Mouse (Mus musculus): ENCODE results near the gene Mtx1.
"Not testable (repeated sequence)": the region's sequence is repeated elsewhere in the genome, so short reads cannot be mapped to it uniquely, and the experiment has no call there.

The Mtx1 gene

GRCm38 (mm10) chr3:89242331-89242895 lies 15.5 kb upstream of the Mtx1 start:
- peak; percentile 83 for DNase-seq (ENCODE audit: low read depth)

DNA sequence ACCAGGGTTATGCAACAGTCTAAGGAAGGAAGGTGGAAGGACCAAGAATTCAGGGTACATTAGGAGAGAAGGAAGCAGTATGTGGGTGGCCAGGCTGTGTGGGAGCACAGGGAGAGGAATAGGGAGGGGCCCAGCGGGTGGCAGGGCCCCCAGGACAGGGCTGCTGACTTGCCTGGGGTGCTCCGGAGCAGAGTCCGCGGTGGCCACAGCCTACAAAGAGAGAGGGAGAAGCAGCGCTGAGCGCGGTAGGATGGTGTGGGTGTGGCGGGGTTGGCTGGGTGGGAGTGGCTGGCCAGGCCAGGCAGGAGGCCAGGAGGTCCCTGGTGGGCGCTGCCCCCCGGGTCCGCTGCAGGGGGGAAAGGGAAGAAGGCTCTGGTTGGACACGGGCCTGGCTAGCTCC lies 11.6 kb upstream of the Mtx1 start:
- DNase-seq (ENCODE audit: low read depth), result no peak

- no peak for DNase-seq (ENCODE audit: low read depth)
These were observed 10.8 kb upstream of the Mtx1 start for GRCm38 (mm10) chr3:89237682-89238081.

- no peak for DNase-seq (ENCODE audit: low read depth)
These were observed 9.6 kb upstream of the Mtx1 start for GRCm38 (mm10) chr3:89236516-89236915.

- DNase-seq (ENCODE audit: low read depth), result no peak
These were observed 6.7 kb upstream of the Mtx1 start for GRCm38 (mm10) chr3:89233562-89234110.

DNA sequence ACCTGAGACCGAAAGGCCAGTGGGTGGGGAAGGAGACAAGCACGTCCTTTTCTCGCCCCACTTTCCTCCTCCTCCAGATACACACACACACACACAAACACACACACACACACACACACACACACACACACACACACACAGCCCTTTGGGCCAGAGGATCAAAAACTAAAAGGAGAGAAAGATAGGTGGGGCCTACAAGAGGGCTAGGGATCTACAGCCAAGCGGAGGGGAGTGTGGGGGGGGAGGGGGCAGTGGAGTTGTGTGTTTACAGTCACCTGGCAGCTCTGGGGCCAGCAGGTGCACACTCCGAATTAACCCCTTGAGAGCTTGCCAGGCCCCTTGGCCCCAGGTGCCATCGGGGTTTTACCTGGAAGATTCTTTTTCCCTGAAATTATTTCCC lies 5.7 kb upstream of the Mtx1 start:
- no peak for DNase-seq (ENCODE audit: low read depth)

- DNase-seq (ENCODE audit: low read depth), result no peak
These were observed 4.9 kb upstream of the Mtx1 start for GRCm38 (mm10) chr3:89231772-89232275.

DNA sequence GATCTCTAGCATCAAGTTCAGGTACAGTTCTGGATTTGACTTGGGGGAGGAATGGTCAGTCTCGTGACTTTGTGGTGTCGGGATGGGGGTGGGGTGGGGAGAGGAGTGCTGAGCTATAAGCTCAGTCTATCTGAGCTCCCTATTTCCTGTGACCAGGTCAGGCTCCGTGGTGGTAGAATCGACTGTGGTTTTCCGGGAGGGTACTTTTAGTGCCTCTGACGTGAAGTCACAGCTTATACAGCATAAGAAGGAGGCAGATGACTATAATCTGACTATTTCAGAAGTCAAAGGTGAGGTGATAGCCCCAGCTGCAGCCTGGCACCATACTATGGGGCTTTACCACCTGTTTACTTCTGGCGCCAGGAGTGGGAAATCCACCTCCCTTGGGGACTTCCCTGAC lies 4.5 kb upstream of the Mtx1 start:
- DNase-seq (ENCODE audit: low read depth), result peak; percentile 83

GRCm38 (mm10) chr3:89230561-89230960 lies 3.7 kb upstream of the Mtx1 start:
- peak; percentile 56 for DNase-seq (ENCODE audit: low read depth)

GRCm38 (mm10) chr3:89229276-89229675 lies 2.4 kb upstream of the Mtx1 start:
- DNase-seq (ENCODE audit: low read depth), result peak; percentile 34

DNA sequence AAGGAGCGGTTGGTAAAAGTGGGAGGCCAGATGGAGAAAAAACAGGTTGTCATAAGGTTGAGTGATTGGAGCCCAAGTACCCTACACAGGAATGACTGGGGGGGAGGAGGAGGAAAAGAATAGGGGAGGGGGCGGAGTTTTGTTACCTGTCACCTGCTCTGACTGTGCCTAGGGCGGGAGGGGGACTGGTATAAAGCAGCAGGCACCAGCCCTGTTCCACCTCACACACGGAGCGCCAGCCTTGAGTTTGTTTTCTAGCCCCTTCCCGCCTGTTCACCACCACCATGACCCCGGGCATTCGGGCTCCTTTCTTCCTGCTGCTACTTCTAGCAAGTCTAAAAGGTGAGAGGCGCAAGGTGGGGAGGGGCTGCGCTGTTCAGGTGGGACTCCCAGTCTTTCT lies 1.9 kb upstream of the Mtx1 start, which contains the start of gene Muc1:
Gene Muc1 (plus strand): TSS at position 222 of the 400 bp plus-strand sequence.
- peak; percentile 54 for DNase-seq (ENCODE audit: low read depth)

- DNase-seq (ENCODE audit: low read depth), result peak; percentile 92
These were observed 1.3 kb upstream of the Mtx1 start for GRCm38 (mm10) chr3:89228180-89228549.

- DNase-seq (ENCODE audit: low read depth), result peak; percentile 93
These were observed 655 bp upstream of the Mtx1 start for GRCm38 (mm10) chr3:89227307-89228179.

DNA sequence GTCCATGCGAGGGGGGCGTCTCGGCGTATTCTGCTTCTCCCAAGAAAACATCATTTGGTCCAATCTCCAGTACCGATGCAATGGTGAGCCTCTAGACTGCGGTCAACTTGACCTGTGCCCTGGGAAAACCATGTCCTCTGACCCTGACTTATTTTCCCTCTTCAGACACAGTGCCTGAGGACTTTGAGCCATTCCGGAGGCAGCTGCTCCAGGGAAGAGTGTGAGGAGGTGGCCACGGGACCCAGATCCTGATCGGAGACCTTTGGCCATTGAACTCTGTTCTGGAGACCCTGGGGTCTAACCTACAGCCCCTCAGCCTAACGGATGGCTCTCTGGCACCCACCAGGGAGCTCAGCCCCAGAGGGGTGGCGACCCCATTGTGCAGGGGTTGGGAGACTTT lies 527 bp downstream of the Mtx1 start:
- no peak for DNase-seq (ENCODE audit: low read depth)

DNA sequence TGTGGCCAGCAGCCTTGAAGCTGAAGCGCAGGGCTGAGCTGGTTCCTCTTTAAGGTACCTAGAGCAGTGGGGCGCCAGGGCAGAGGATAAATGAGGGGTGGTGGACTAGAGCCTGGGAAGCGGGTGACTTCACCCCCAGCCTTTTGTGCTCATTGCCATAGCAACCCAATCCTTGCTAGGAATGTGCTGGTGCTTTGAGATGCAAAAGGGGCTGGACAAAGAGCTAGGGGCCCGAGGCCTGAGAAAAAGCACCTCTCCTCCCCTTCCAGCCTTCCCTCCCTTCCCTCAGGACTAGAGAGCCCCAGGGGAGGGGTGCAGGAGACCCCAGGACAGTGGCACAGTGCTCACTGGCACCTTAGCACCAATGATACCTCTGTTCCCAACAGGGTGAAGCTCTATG lies 970 bp downstream of the Mtx1 start:
- no peak for DNase-seq (ENCODE audit: low read depth)

GRCm38 (mm10) chr3:89225321-89225815 lies 1.5 kb downstream of the Mtx1 start:
- DNase-seq (ENCODE audit: low read depth), result no peak

DNA sequence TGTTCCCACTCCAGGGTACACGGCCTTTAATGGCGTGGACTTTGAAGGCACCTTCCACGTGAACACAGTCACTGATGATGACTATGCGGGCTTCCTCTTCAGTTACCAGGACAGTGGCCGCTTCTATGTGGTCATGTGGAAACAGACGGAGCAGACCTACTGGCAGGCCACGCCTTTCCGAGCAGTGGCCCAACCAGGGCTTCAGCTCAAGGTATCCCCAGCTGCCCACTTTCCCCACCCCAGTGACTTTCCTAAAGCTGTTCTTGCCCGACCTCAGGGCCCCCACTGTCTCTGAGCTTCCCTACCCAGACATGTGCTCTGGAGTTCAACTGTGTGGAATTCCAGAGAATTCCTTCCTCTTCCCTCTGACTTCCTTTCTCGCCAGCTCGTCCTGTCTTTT lies 2.1 kb downstream of the Mtx1 start:
- DNase-seq (ENCODE audit: low read depth), result no peak

GRCm38 (mm10) chr3:89221167-89221566 lies 5.7 kb downstream of the Mtx1 start:
- DNase-seq (ENCODE audit: low read depth), result no peak

DNA sequence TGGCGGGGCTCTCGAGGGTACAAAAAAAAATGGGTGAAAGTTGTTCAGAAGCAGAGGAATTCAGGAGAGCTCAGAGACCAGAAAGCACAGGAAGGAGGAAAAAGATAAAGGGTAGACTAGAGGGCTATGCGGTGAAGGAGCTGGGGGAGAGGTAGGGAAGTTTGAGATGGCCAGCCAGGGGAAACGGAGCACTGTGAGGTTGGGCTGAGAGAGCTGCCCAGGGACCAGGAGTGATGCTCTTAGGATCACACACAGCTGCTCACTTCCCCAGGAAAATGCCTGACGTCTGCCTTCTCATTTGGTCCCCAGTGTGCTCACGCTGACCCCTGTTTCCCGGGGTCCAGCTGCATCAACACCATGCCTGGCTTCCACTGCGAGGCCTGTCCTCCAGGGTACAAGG lies 7.3 kb downstream of the Mtx1 start:
- no peak for DNase-seq (ENCODE audit: low read depth)

DNA sequence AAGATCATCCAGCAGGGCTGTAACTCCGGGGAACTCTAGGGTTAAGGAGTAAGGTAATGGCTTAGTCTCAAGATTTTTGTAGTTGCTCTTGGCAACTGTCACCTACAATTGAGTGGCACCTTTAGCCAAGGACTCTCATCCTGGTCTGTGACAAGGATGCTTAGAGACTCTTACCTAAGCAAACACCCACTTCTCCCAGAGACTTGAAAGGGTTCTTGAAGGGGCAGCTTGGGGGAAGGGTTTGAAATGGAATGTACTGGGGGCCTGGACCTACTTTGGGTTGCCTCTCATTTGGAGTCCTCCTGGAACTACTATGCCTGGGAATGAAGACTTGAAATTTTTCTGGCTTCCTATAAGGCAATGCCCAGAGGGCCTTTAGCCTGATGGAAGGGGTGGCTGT lies 8.6 kb downstream of the Mtx1 start:
- no peak for DNase-seq (ENCODE audit: low read depth)

DNA sequence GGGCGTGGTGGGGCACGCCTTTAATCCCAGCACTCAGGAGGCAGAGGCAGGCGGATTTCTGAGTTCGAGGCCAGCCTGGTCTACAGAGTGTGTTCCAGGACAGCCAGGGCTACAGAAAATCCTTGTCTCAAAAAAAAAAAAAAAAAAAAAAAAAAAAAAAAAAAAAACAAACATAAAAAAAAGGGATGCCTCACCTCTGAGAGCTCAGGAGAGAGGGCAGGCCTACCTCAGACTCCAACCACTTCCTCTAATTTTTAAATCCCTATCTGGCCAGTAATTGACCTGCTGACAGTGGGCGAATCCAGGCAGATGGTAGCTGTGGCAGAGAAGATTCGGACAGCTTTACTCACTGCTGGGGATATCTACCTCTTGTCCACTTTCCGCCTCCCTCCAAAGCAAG lies 10.5 kb downstream of the Mtx1 start:
- not testable (repeated sequence) for DNase-seq (ENCODE audit: low read depth)

- peak; percentile 96 for DNase-seq (ENCODE audit: low read depth)
These were observed 11.0 kb downstream of the Mtx1 start for GRCm38 (mm10) chr3:89215853-89216252.
